Mouse (Mus musculus) ES-E14 (cell line): ENCODE results near the gene Fgf11. TPM values are rescaled to one million over a fixed set of nuclear protein-coding genes. Genes with fewer than 3 reads are reported as not detected.

Experiments
- DNase-seq: peaks from one replicate; pipeline ENCODE4 v3.0.0-alpha.2; 2013; ENCODE audit warnings: low read depth, low spot score
- H3K27ac ChIP-seq: 2 replicates; pipeline ENCODE4 v1.5.1; 2012; ENCODE audit warnings: low read depth, mild to moderate bottlenecking, low read length, moderate library complexity, mixed read lengths; ENCODE audit not compliant: poor library complexity, insufficient read depth, severe bottlenecking
- H3K36me3 ChIP-seq: 2 replicates; pipeline ENCODE4 v1.6.1; 2012; ENCODE audit warnings: mild to moderate bottlenecking, low read length, moderate library complexity, mixed read lengths; ENCODE audit not compliant: control insufficient read depth, poor library complexity, insufficient read depth, severe bottlenecking
- H3K4me1 ChIP-seq, 2 experiments: fragments of 150-350 bp in 1 of 2; sonication (generic) in 1 of 2; 2 replicates each; pipeline ENCODE4 v1.6.1; 2012; ENCODE audit warnings: low read length in 2 of 2, mild to moderate bottlenecking in 1 of 2, mixed read lengths in 1 of 2; ENCODE audit not compliant: control insufficient read depth in 2 of 2, insufficient read depth in 2 of 2, poor library complexity in 1 of 2
- H3K4me3 ChIP-seq, 2 experiments: fragments of 150-350 bp in 1 of 2; sonication (generic) in 1 of 2; 2 replicates each; pipeline ENCODE4 v1.5.1; 2012; ENCODE audit warnings: low read length in 2 of 2, low read depth in 1 of 2, mild to moderate bottlenecking in 1 of 2, mixed read lengths in 1 of 2; ENCODE audit not compliant: insufficient read depth in 1 of 2, poor library complexity in 1 of 2, severe bottlenecking in 1 of 2
- H3K9ac ChIP-seq: 2 replicates; pipeline ENCODE4 v1.6.1; 2012; ENCODE audit warnings: low read depth, mild to moderate bottlenecking, low read length, mixed read lengths; ENCODE audit not compliant: poor library complexity, insufficient read depth, severe bottlenecking
- H3K9me3 ChIP-seq: fragments of 150-350 bp; sonication (generic); 2 replicates; pipeline ENCODE4 v1.6.1; 2012; ENCODE audit warnings: low read depth, mild to moderate bottlenecking, low read length; ENCODE audit not compliant: control insufficient read depth, insufficient read depth
- CHD2 ChIP-seq: IDR thresholded peaks from 2 replicates; pipeline ENCODE4 v1.6.1; 2014; ENCODE audit warnings: mild to moderate bottlenecking, low read depth, low read length, inconsistent platforms
- HCFC1 ChIP-seq: IDR thresholded peaks from 2 replicates; pipeline ENCODE4 v1.6.1; 2012; ENCODE audit warnings: low read length, inconsistent platforms, borderline replicate concordance; ENCODE audit not compliant: insufficient read depth
- MAFK ChIP-seq: IDR thresholded peaks from 2 replicates; pipeline ENCODE4 v1.6.1; 2014; ENCODE audit warnings: mild to moderate bottlenecking, low read depth, low read length, inconsistent platforms; ENCODE audit not compliant: insufficient read depth
- ZC3H11A ChIP-seq: IDR thresholded peaks from 2 replicates; pipeline ENCODE4 v1.6.1; 2012; ENCODE audit warnings: low read depth, mild to moderate bottlenecking, inconsistent platforms, low read length, borderline replicate concordance
- ZNF384 ChIP-seq: IDR thresholded peaks from 2 replicates; pipeline ENCODE4 v1.6.1; 2012; ENCODE audit warnings: low read depth, low read length, inconsistent platforms
- in situ Hi-C, 2 experiments: fragments of 600-800 bp; cut with MboI; formaldehyde crosslinking; loops; one replicate each; pipeline ENCODE4 v1.15.1; 2025; ENCODE audit warnings: low sequenced_read_pairs in 2 of 2, inconsistent platforms in 1 of 2; ENCODE audit not compliant: unreplicated experiment in 2 of 2
- total RNA-seq: library from RNA; depleted of rRNA; stranded (reverse); fragments of 300-350 nt; gene quantifications from 2 replicates; pipeline ENCODE4 v1.2.3, GENCODE M21; 2012

The Fgf11 gene
- total RNA-seq, 1 experiment, result 0.31 TPM

DNA sequence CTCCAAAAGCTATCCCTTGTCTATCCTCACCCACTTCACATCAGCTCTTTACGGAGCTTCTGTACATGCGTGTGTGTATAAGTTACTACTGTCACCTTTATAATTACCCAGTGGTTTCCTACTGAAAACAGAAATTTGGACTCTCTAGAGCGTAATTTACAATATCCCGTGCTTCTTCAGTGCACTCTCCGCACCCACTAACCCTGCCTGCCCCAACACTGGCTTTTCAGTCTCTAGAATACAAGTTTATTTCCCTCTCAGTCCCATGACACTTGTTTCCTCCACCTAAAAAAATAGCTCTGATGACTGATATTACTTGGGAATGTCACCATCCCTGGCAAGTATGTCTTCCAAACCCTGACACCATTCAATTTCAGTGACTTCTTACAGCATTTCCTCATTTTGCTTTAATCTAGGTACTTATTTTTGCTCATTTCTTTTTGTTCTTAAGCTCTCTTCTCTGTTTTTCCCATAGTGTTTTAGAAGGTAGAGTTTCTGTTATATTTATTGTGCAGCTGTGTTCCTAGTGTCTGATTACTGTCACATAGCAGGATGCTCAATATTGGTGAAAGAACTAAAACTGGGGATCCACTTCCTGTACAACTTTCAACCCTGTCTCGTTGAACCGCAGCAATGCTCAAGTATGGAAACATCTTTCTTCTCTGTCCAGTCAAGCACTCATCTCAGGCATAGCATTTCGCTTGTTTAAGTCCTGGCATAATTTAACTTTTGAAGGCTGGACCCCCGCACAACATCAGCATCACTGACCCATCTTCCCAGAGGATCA is 44.2 kb downstream of the Fgf11 start:
- DNase-seq, result no peak
- TF ChIP-seq CHD2 (no peak), ZC3H11A (no peak), ZNF384 (no peak), HCFC1 (no peak), MAFK (no peak)
- H3K9me3 ChIP-seq, result no peaks in the 10 kb centered on the region
- H3K4me3 ChIP-seq, result peak overlapping the region; percentile 83 to 85
- peaks cover 7 to 9% of the 10 kb centered on the region in 2 experiments; a peak in 3 of 4 replicates for H3K4me1 ChIP-seq
- H3K36me3 ChIP-seq, result peaks cover 2% of the 10 kb centered on the region
- peak overlapping the region; percentile 82 for H3K9ac ChIP-seq
- peak overlapping the region; percentile 96 for H3K27ac ChIP-seq
- in situ Hi-C loops, result no loop called here

DNA sequence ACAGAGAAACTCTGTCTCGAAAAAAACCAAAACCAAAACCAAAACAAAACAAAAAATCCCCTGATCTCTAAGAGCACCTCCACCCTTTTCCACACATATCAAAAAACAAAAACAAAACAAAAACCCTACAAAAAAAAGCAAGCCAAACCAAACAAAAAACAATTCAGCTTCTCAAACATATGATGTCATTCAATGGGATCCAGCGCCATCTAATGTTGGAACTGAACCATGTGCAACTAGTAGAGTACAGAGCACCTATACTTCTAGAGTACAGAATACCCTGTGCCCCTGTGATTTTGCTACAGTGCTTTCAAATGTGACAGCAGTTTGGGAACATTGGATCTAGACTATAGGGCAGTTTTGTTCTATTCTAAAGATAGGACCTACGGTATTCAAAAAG is 47.0 kb downstream of the Fgf11 start:
- Histone ChIP-seq H3K4me1 (peaks cover 4 to 7% of the 10 kb centered on the region in 2 experiments; a peak in 3 of 4 replicates), H3K4me3 (no peak overlapping the region), H3K9me3 (no peaks in the 10 kb centered on the region), H3K36me3 (peaks cover 2% of the 10 kb centered on the region), H3K27ac (no peak overlapping the region), H3K9ac (no peak overlapping the region)
- TF ChIP-seq CHD2 (0 out of 2 replicates have a peak, but pooled peaks have one; percentile 15), MAFK (no peak), ZNF384 (no peak; the same call in 1 of the 2 replicates), HCFC1 (no peak), ZC3H11A (no peak)
- in situ Hi-C loops, result no loop called here
- DNase-seq, result peak; percentile 47

DNA sequence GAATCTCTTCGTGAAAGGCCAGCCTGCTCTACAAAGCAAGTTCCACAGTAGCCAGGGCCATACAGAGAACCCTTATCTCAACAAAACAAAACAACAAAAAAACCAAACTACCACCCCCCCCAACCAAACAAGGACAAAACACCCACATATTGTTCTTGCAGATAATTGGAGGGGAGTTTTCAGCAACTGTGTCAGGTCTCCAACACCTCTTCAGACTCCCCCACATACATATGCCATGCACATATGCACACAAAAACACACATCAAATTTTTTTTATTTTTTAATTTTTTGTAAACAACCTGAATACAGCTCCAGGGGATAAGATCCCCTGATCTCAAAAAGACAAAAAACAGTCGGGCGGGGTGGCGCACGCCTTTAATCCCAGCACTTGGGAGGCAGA is 47.4 kb downstream of the Fgf11 start:
- no peak for DNase-seq
- H3K27ac ChIP-seq, result no peak overlapping the region
- H3K4me1 ChIP-seq, result peaks cover 4 to 7% of the 10 kb centered on the region in 2 experiments; a peak in 3 of 4 replicates
- no peak for TF ChIP-seq HCFC1
- TF ChIP-seq ZC3H11A, result no peak
- in situ Hi-C loops, result no loop called here
- no peak overlapping the region for H3K9ac ChIP-seq
- H3K36me3 ChIP-seq, result peaks cover 2% of the 10 kb centered on the region
- H3K4me3 ChIP-seq, result no peak overlapping the region
- no peaks in the 10 kb centered on the region for H3K9me3 ChIP-seq

DNA sequence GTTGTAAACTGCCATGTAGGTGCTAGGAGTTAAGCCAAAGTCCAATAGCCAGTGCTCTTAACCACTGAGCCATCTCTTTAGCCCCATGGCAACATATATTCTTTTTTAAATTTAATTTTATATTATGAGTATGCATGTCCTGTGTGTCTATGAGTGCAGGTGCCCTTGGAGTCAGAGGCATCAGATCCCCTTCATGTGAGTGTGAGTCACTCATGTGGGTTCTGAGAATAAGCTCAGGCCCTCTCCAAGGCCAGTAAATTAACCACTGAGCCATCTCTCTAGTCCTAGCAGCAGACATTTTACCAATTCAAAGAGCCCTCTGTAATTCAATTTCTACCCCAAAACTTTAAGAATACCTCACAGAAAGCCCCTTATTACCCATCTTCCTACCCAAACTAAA is 49.0 kb downstream of the Fgf11 start:
- in situ Hi-C loops, result no loop called here

More for the DNA sequence above, 49.0 kb downstream of the Fgf11 start:
- no peak overlapping the region for H3K4me3 ChIP-seq
- TF ChIP-seq HCFC1 (no peak), ZC3H11A (no peak), ZNF384 (no peak), CHD2 (no peak), MAFK (no peak)
- no peak overlapping the region for H3K27ac ChIP-seq
- no peaks in the 10 kb centered on the region for H3K9me3 ChIP-seq
- DNase-seq, result no peak
- peaks cover 5% of the 10 kb centered on the region for H3K36me3 ChIP-seq
- H3K4me1 ChIP-seq, result peaks cover 4 to 7% of the 10 kb centered on the region in 2 experiments; a peak in 3 of 4 replicates
- no peak overlapping the region for H3K9ac ChIP-seq
